Mouse (Mus musculus) testis, adult 2 months (tissue): Measurements from ENCODE around the gene Trpc4ap. TPM values are rescaled to one million over a fixed set of nuclear protein-coding genes. Genes with fewer than 3 reads are reported as not detected.
A peak's percentile ranks its signal among the peaks of the same experiment; 100 is the strongest.
"Not testable (repeated sequence)": the region's sequence is repeated elsewhere in the genome, so short reads cannot be mapped to it uniquely, and the experiment has no call there.

Experiments
- H3K27ac ChIP-seq: fragments of 200-500 bp; 2 replicates; pipeline ENCODE4 v1.5.1; 2012; ENCODE audit warnings: low read depth, low read length; ENCODE audit not compliant: control insufficient read depth, insufficient read depth
- H3K27me3 ChIP-seq: fragments of 200-500 bp; 2 replicates; pipeline ENCODE4 v1.6.1; 2012; ENCODE audit warnings: mild to moderate bottlenecking, low read length, moderate library complexity; ENCODE audit not compliant: control insufficient read depth, insufficient read depth
- H3K36me3 ChIP-seq: fragments of 200-500 bp; 2 replicates; pipeline ENCODE4 v1.6.1; 2012; ENCODE audit warnings: mild to moderate bottlenecking, low read length; ENCODE audit not compliant: control insufficient read depth, insufficient read depth
- H3K4me1 ChIP-seq: fragments of 200-500 bp; 2 replicates; pipeline ENCODE4 v1.6.1; 2012; ENCODE audit warnings: low read length; ENCODE audit not compliant: control insufficient read depth, insufficient read depth
- H3K4me3 ChIP-seq: fragments of 200-500 bp; 2 replicates; pipeline ENCODE4 v1.5.1; 2012; ENCODE audit warnings: low read depth, mild to moderate bottlenecking, low read length, moderate library complexity, mixed read lengths; ENCODE audit not compliant: control insufficient read depth
- CTCF ChIP-seq: fragments of 200-500 bp; IDR thresholded peaks from 2 replicates; pipeline ENCODE4 v1.5.1; 2012; ENCODE audit warnings: low read depth, mild to moderate bottlenecking, inconsistent platforms, low read length, moderate library complexity; ENCODE audit not compliant: control insufficient read depth, insufficient read depth, insufficient replicate concordance
- POLR2A ChIP-seq: fragments of 200-500 bp; IDR thresholded peaks from 2 replicates; pipeline ENCODE4 v1.6.1; 2012; ENCODE audit warnings: low read depth, mild to moderate bottlenecking, inconsistent platforms, low read length, moderate library complexity; ENCODE audit not compliant: control insufficient read depth
- polyA plus RNA-seq: library from polyadenylated mRNA; depleted of rRNA; stranded (reverse); fragments of >200 nt; gene quantifications from 2 replicates; pipeline ENCODE4 v1.2.3, GENCODE M21; 2012; rRNA removed

Trpc4ap gene
- 82.2 and 91.7 TPM in 2 replicates for polyA plus RNA-seq

DNA sequence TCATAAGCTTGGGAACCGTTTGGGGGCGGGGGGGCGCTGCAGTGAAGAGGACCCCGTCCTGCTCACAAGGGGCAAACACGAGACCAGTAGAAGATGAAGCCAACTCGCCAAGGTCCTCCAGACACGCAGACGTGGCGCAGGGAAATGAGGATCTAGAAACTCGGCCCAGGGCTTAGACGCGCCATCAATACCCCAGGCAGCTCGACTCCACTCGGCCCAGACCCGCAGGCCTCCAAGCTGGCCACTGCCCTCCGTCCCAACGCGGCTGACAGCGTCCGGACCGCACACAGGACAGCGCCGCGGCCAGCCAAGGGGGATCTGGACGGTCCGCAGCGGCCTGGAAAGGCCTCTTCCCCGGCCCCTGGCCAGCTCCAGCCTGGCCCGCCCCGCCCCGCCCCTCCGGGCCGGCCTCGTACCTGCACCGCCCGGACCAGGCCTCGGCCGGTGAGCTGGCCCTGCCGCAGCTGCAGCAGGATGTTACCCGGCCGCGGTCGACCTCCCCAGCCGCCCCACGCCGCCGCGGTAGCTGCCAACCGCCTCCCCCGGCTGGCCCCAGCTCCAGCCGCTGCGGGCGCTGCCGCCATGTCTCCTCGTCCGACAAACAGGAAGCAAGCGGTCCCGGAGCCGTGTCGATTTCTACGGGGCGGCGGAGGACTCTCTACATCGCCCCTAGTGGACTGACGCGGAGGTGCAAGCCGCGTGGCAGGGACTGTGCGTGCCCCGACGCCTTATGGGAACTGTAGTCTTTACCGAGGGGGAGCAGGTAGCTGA lies at the start of gene Trpc4ap:
Gene Trpc4ap, minus strand, starts transcription at position 662 of the 771 bp plus-strand sequence.
- Histone ChIP-seq H3K27me3 (no peaks in the 10 kb centered on the region), H3K36me3 (no peaks in the 10 kb centered on the region), H3K4me1 (peaks cover 2% of the 10 kb centered on the region), H3K4me3 (peak within 1 kb of the TSS; percentile 96), H3K27ac (peak within 1 kb of the TSS; percentile 89)
- TF ChIP-seq CTCF (peak; percentile 98), POLR2A (peak; percentile 93)

DNA sequence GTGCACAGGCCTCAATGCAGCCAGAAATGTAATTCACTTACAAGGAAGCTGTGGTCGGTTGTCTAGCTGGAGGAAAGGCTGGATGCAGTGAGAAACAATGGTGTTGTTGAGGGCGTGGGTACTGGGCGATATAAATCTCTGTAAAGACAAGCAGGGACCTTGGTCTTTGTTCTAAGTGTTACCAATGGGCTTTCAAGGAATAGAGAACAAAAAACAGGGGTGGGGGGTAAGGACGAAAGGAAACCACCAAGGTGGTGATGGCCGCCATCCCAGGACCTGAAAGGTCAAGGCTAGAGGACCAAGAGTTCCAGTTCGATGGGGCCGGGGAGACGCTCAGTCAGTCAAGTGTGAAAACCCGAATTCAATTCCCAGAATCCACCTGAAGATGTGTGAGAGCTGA lies 45.6 kb upstream of the Trpc4ap start:
- no peak overlapping the region for H3K27ac ChIP-seq
- H3K4me3 ChIP-seq = no peak overlapping the region
- no peaks in the 10 kb centered on the region for H3K27me3 ChIP-seq
- no peak for TF ChIP-seq POLR2A
- no peak for TF ChIP-seq CTCF
- H3K4me1 ChIP-seq = no peaks in the 10 kb centered on the region; the same call in 1 of the 2 replicates
- H3K36me3 ChIP-seq = no peaks in the 10 kb centered on the region

- no peaks in the 10 kb centered on the region for H3K27me3 ChIP-seq
- no peak overlapping the region for H3K4me3 ChIP-seq
- H3K36me3 ChIP-seq = no peaks in the 10 kb centered on the region
- H3K27ac ChIP-seq = no peak overlapping the region
- TF ChIP-seq POLR2A = no peak
- no peak for TF ChIP-seq CTCF
- no peaks in the 10 kb centered on the region for H3K4me1 ChIP-seq
Observed at GRCm38 (mm10) chr2:155736936-155737335, 44.8 kb upstream of the Trpc4ap start.

GRCm38 (mm10) chr2:155735766-155736165 lies 43.6 kb upstream of the Trpc4ap start, which contains the start of gene Gm17581:
Gene Gm17581, minus strand, starts transcription at chr2:155735866.
- H3K36me3 ChIP-seq, H3K4me1 ChIP-seq, H3K4me3 ChIP-seq, H3K27me3 ChIP-seq, H3K27ac ChIP-seq: not testable (repeated sequence)

DNA sequence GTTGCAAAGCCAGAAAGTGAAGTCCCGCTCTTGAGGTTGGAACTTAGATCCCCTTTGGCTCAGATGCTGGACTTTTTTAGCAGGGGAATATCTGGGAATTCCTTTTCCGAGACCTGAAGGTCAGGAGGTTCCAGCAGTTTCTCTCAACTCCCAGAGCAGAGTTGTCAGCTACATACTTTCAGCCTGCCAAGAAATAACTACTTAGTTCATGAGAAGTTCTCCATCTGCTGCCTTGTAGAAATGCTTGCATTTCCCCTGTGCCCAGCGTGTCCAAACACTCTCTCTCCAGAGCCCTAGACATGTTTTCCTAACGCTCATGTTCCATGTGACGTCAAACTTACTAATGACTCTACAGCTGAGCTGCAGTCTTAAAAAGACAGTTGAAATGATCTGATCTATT lies 42.9 kb upstream of the Trpc4ap start:
- no peak overlapping the region for H3K27ac ChIP-seq
- no peaks in the 10 kb centered on the region for H3K27me3 ChIP-seq
- H3K4me3 ChIP-seq = no peak overlapping the region
- TF ChIP-seq POLR2A = no peak
- H3K36me3 ChIP-seq = no peaks in the 10 kb centered on the region
- no peaks in the 10 kb centered on the region for H3K4me1 ChIP-seq

GRCm38 (mm10) chr2:155729158-155729645 lies 37.0 kb upstream of the Trpc4ap start, which contains the start of gene Edem2:
Gene Edem2, minus strand, starts transcription at chr2:155729475.
- H3K27ac ChIP-seq = no peak within 1 kb of the TSS
- no peaks in the 10 kb centered on the region for H3K36me3 ChIP-seq
- H3K27me3 ChIP-seq = no peaks in the 10 kb centered on the region
- peaks cover 8% of the 10 kb centered on the region for H3K4me1 ChIP-seq
- peak within 1 kb of the TSS; percentile 99 for H3K4me3 ChIP-seq
- TF ChIP-seq CTCF = no peak
- TF ChIP-seq POLR2A = peak; percentile 81

DNA sequence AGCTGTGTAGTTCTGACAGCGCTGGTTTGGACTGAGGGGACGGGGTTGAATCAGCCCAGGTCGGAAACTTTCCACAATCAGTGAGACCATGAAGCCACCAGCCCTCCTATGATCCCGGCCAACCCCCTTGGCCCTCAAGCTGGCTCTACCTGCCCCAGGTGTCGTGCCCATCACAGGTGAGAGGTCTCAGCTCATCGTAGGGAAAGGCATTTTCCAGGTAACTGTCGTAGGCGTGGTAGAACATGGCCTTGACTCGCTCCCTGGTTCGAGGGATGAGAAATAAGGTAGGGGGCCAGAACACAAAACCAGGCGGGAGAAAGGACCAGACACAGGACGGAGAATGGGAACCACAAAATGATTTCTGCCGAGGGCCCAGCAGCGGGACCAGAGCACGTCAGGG lies 36.6 kb upstream of the Trpc4ap start:
- Histone ChIP-seq H3K4me1 (peaks cover 8% of the 10 kb centered on the region), H3K27ac (no peak overlapping the region), H3K27me3 (no peaks in the 10 kb centered on the region), H3K4me3 (peak overlapping the region; percentile 99), H3K36me3 (no peaks in the 10 kb centered on the region)
- TF ChIP-seq POLR2A (no peak), CTCF (no peak)

DNA sequence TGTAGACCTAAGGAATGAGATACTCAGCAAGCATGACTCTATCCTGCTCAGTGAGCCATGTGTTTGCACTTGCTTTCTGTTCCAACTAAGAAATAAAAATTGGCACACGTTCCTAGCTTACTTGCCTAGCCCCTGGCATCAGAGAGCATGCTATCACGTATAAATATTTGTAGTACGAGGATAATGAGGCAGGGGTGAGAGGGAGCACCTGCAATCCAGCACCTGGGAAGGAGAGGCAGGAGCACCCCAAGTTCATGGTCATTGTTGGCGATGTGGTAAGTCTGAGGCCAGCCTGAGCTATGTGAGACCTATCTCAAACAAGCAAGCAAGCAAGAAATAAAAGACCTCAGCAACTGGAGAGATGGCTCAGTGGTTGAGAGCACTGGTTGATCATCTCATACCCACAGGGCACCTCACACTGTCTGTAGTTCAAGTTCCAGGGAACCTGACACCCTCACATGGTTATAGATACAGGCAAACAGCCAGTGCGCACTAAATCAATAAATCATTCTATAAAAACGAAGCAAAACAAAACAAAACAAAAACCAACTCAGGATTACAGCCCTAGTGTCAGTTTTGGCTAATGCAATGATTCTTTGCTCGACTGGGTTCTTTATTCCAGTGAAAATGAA lies 35.7 kb upstream of the Trpc4ap start:
- no peaks in the 10 kb centered on the region for H3K36me3 ChIP-seq

More for the DNA sequence above, 35.7 kb upstream of the Trpc4ap start:
- H3K4me1 ChIP-seq = peaks cover 8% of the 10 kb centered on the region
- no peak overlapping the region for H3K27ac ChIP-seq
- no peaks in the 10 kb centered on the region for H3K27me3 ChIP-seq
- TF ChIP-seq POLR2A (no peak), CTCF (no peak)
- no peak overlapping the region for H3K4me3 ChIP-seq
